Comparison of ENCODE assay signal across 7 mouse cellular contexts in the genomic region with DNA sequence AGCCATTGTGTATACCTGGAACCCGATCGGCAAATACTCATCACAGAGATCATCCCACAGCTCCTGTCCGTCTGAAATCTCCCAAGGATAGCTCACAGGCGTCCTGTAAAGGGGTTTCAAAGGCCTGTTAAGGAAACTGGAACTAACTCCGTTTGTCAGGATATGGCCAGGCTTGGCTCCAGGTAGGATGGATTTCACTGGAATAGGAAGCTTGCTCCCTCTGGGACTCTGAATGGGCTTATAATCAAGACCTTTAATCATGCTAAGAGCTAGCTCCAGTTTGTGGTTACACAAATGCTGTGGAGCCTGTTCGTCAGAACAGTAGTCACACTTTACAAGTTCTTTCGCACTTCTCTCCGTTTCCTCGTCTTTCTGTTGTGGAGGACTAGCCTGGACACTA.
DNase-seq lines count a peak whose midpoint lies in the region; ATAC-seq lines count a peak whose summit lies in the region.

No protein-coding gene starts in this region.

- H3K9me3 ChIP-seq in forebrain, embryonic 13.5 days (replicated peaks) = no peaks in the 10 kb centered on the region
- no peaks in the 10 kb centered on the region for H3K9me3 ChIP-seq in kidney, embryonic 16.5 days (ENCODE audit: low read length)
- H3K9me3 ChIP-seq in neural tube, embryonic 12.5 days = no peaks in the 10 kb centered on the region

- no peak overlapping the region for H3K27ac ChIP-seq in forebrain, embryonic 13.5 days
- no peak overlapping the region for H3K27ac ChIP-seq in kidney, embryonic 16.5 days (ENCODE audit: low read length)
- no peak overlapping the region for H3K27ac ChIP-seq in neural tube, embryonic 12.5 days

- peaks cover 41% of the 10 kb centered on the region for H3K4me1 ChIP-seq in forebrain, embryonic 13.5 days
- H3K4me1 ChIP-seq in kidney, embryonic 16.5 days (ENCODE audit: insufficient read depth, low read length) = peaks cover 31% of the 10 kb centered on the region
- H3K4me1 ChIP-seq in neural tube, embryonic 12.5 days = peaks cover 15% of the 10 kb centered on the region

- no peak for ATAC-seq in forebrain, embryonic 13.5 days
- ATAC-seq in kidney, embryonic 16.5 days (ENCODE audit: low FRiP score, low TSS enrichment) = no peak
- no peak for ATAC-seq in neural tube, embryonic 12.5 days (ENCODE audit: low FRiP score, low read depth)

- peak; percentile 9 for DNase-seq in retina, embryonic 14.5 days (ENCODE audit: low spot score)
- DNase-seq in retina, postnatal 1 day = no peak
- DNase-seq in c-Kit-positive CD71-positive TER-119-positive erythroid progenitor cells, embryonic 14.5 days (ENCODE audit: low spot score) = no peak
- DNase-seq in left cerebral cortex, adult 9 months (ENCODE audit: low spot score in 2 of 2) = no peak

- H3K4me2 ChIP-seq in forebrain, embryonic 13.5 days = peak overlapping the region; percentile 82
- peak overlapping the region; percentile 97 for H3K4me2 ChIP-seq in kidney, embryonic 16.5 days (replicated peaks; ENCODE audit: low read depth, low read length)
- H3K4me2 ChIP-seq in neural tube, embryonic 12.5 days (replicated peaks) = peak overlapping the region; percentile 70

- 51% methylated on average over 9 of the region's 9 CpGs for WGBS in forebrain, embryonic 13.5 days
- 59% methylated on average over 9 of the region's 9 CpGs for WGBS in kidney, embryonic 16.5 days
- 57% methylated on average over 9 of the region's 9 CpGs for WGBS in neural tube, embryonic 12.5 days

- peak overlapping the region; percentile 63 for H3K4me3 ChIP-seq in forebrain, embryonic 13.5 days
- peak overlapping the region; percentile 82 for H3K4me3 ChIP-seq in kidney, embryonic 16.5 days (ENCODE audit: low read length)
- H3K4me3 ChIP-seq in neural tube, embryonic 12.5 days = peak overlapping the region; percentile 73

- no peaks in the 10 kb centered on the region for H3K27me3 ChIP-seq in forebrain, embryonic 13.5 days
- H3K27me3 ChIP-seq in kidney, embryonic 16.5 days (ENCODE audit: insufficient read depth, low read length) = no peaks in the 10 kb centered on the region
- no peaks in the 10 kb centered on the region for H3K27me3 ChIP-seq in neural tube, embryonic 12.5 days (replicated peaks)

- peaks cover 7% of the 10 kb centered on the region; the same call in 1 of the 2 replicates for H3K36me3 ChIP-seq in forebrain, embryonic 13.5 days (ENCODE audit: poor library complexity, severe bottlenecking)
- no peaks in the 10 kb centered on the region for H3K36me3 ChIP-seq in kidney, embryonic 16.5 days (ENCODE audit: insufficient read depth, low read length)
- no peaks in the 10 kb centered on the region for H3K36me3 ChIP-seq in neural tube, embryonic 12.5 days

- peak overlapping the region; percentile 75 for H3K9ac ChIP-seq in forebrain, embryonic 13.5 days
- H3K9ac ChIP-seq in kidney, embryonic 16.5 days (replicated peaks; ENCODE audit: low read length) = peak overlapping the region; percentile 85
- H3K9ac ChIP-seq in neural tube, embryonic 12.5 days = peak overlapping the region; percentile 63
